Mouse (Mus musculus) liver, embryonic 14.5 days (tissue): ENCODE measurements at regions not wholly inside any gene's neighbourhood (a gene's known extent, or its start where the extent isn't known, plus 50 kb on each side); places are given as distances from the start of the nearest gene placed in this dataset.
"Not testable (repeated sequence)": the region's sequence is repeated elsewhere in the genome, so short reads cannot be mapped to it uniquely, and the experiment has no call there.

Experiments
- ATAC-seq: fragments of 200-750 bp; cut with Nextera tagmentation; 2 replicates; pipeline ENCODE4 v1.8.0; 2017; ENCODE audit warnings: moderate number of reproducible peaks, mild to moderate bottlenecking, moderate library complexity; ENCODE audit not compliant: insufficient read depth
- DNase-seq, 3 experiments: peaks; one replicate each; pipeline ENCODE4 v3.0.0-alpha.2; 2012 to 2013; ENCODE audit warnings: low read depth in 3 of 3, low spot score in 3 of 3
- H3K27ac ChIP-seq: fragments of 300-500 bp; sonication (generic); 2 replicates; pipeline ENCODE4 v1.5.1; 2014; ENCODE audit warnings: moderate library complexity, mild to moderate bottlenecking, control low read depth, inconsistent platforms
- H3K27me3 ChIP-seq: fragments of 300-500 bp; sonication (generic); 2 replicates; pipeline ENCODE4 v1.6.1; 2014; ENCODE audit warnings: mild to moderate bottlenecking, low read length, moderate library complexity; ENCODE audit not compliant: control insufficient read depth, insufficient read depth
- H3K36me3 ChIP-seq: fragments of 300-500 bp; sonication (generic); replicated peaks from 2 replicates; pipeline ENCODE4 v1.6.1; 2014; ENCODE audit warnings: low read depth; ENCODE audit not compliant: control insufficient read depth, insufficient read depth
- H3K4me1 ChIP-seq, 2 experiments: fragments of 200-500 bp in 1 of 2; fragments of 300-500 bp in 1 of 2; sonication (generic) in 1 of 2; replicated peaks; 2 replicates each; pipeline ENCODE4 v1.6.1; 2012 to 2014; ENCODE audit warnings: antibody characterized with exemption in 1 of 2, inconsistent platforms in 1 of 2, low read length in 1 of 2; ENCODE audit not compliant: control insufficient read depth in 2 of 2, insufficient read depth in 2 of 2
- H3K4me2 ChIP-seq: fragments of 300-500 bp; sonication (generic); 2 replicates; pipeline ENCODE4 v1.6.1; 2014; ENCODE audit warnings: low read depth, mild to moderate bottlenecking, control low read depth, moderate library complexity
- H3K4me3 ChIP-seq, 2 experiments: fragments of 200-500 bp in 1 of 2; fragments of 300-500 bp in 1 of 2; sonication (generic) in 1 of 2; 2 replicates each; pipeline ENCODE4 v1.5.1; 2012 to 2014; ENCODE audit warnings: low read depth in 2 of 2, low read length in 2 of 2, mild to moderate bottlenecking in 2 of 2, control low read depth in 1 of 2, inconsistent platforms in 1 of 2, moderate library complexity in 1 of 2; ENCODE audit not compliant: insufficient read depth in 1 of 2
- H3K9ac ChIP-seq: fragments of 300-500 bp; sonication (generic); replicated peaks from 2 replicates; pipeline ENCODE4 v1.6.1; 2014; ENCODE audit warnings: mild to moderate bottlenecking, control low read depth, moderate library complexity
- H3K9me3 ChIP-seq: fragments of 300-500 bp; sonication (generic); 2 replicates; pipeline ENCODE4 v1.6.1; 2016; ENCODE audit warnings: low read length, mixed read lengths; ENCODE audit not compliant: control insufficient read depth
- CTCF ChIP-seq: IDR thresholded peaks from 2 replicates; pipeline ENCODE4 v1.5.1; 2016; ENCODE audit warnings: antibody characterized with exemption, low read depth, control low read depth
- EP300 ChIP-seq: IDR thresholded peaks from 2 replicates; pipeline ENCODE4 v1.6.1; 2016; ENCODE audit warnings: antibody characterized with exemption, low read depth
- WGBS: fragments of 180-500 bp; shearing (Covaris S2); extraction: QIAGEN DNeasy Blood & Tissue Kit; methylation state at CpG from one replicate; pipeline ENCODE4 v1.1.7; 2014; ENCODE audit not compliant: insufficient replicate concordance; 5-methylcytosine and 5-hydroxymethylcytosine counted together

- no peak for ATAC-seq
Measured at GRCm38 (mm10) chr1:166901574-166901973, 99.6 kb upstream of the Fam78b start.

GRCm38 (mm10) chr1:166903417-166903816 is 97.8 kb upstream of the Fam78b start:
- Histone ChIP-seq H3K9ac (no peak overlapping the region), H3K9me3 (no peaks in the 10 kb centered on the region), H3K36me3 (no peaks in the 10 kb centered on the region), H3K27me3 (no peaks in the 10 kb centered on the region), H3K4me3 (no peak overlapping the region), H3K27ac (no peak overlapping the region), H3K4me1 (no peaks in the 10 kb centered on the region), H3K4me2 (no peak overlapping the region)
- DNase-seq = no peak
- no peak for ATAC-seq
- TF ChIP-seq CTCF = no peak
- TF ChIP-seq EP300 = no peak
- WGBS = 55% methylated on average over 5 of the region's 5 CpGs

More at GRCm38 (mm10) chr1:166901574-166901973, 99.6 kb upstream of the Fam78b start:
- no peak overlapping the region for H3K4me2 ChIP-seq
- H3K4me1 ChIP-seq = no peaks in the 10 kb centered on the region
- H3K27me3 ChIP-seq = no peaks in the 10 kb centered on the region
- 47% methylated on average over 4 of the region's 4 CpGs for WGBS
- H3K27ac ChIP-seq = no peak overlapping the region
- TF ChIP-seq CTCF = no peak
- no peak for TF ChIP-seq EP300
- no peak overlapping the region for H3K4me3 ChIP-seq
- H3K9ac ChIP-seq = no peak overlapping the region
- H3K36me3 ChIP-seq = no peaks in the 10 kb centered on the region
- no peak for DNase-seq
- H3K9me3 ChIP-seq = no peaks in the 10 kb centered on the region

DNA sequence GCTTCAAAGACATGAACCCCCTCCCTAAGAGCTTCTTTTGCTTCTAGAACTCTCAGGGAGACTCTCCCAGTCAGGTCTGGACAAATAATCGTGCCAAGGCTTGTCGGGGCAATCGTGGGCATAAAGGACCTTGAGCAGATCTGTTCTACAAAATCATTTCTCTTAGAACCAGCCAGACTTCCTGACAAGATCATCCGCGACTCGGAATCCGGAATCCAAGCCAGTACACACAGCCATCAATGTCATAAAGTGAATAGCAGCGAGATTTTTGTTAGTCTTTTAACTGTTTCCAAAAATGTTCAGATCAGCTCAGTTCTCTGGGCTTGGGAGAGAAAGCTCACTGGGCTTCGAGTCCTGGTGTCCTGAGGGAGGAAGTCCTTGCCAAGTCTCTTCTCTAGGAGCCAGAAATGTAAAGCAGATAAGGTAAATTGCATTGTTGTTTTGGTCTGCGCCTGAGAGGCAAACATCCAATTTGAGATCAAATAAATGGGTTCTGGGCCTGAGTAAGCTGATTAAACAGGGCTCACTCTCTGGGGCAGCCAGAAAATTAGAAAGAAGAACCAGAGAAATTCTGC is 92.9 kb upstream of the Fam78b start:
- Histone ChIP-seq H3K4me2 (no peak overlapping the region), H3K9me3 (no peaks in the 10 kb centered on the region), H3K27me3 (no peaks in the 10 kb centered on the region), H3K4me3 (no peak overlapping the region), H3K27ac (no peak overlapping the region), H3K9ac (no peak overlapping the region), H3K4me1 (no peaks in the 10 kb centered on the region), H3K36me3 (no peaks in the 10 kb centered on the region)
- ATAC-seq (no peak), DNase-seq (no peak)
- no peak for TF ChIP-seq CTCF
- TF ChIP-seq EP300 = no peak
- 50% methylated on average over 10 of the region's 10 CpGs for WGBS

- not testable (repeated sequence) for ATAC-seq, H3K9ac ChIP-seq
Measured at GRCm38 (mm10) chr1:166912195-166912594, 89.0 kb upstream of the Fam78b start.

GRCm38 (mm10) chr1:166922911-166923712 is 78.1 kb upstream of the Fam78b start:
- ATAC-seq = no peak
- no peaks in the 10 kb centered on the region for H3K9me3 ChIP-seq
- DNase-seq = no peak
- no peak overlapping the region for H3K9ac ChIP-seq
- no peaks in the 10 kb centered on the region for H3K27me3 ChIP-seq
- 71% methylated on average over 16 of the region's 16 CpGs for WGBS
- TF ChIP-seq CTCF = no peak
- no peak overlapping the region for H3K4me2 ChIP-seq
- H3K36me3 ChIP-seq = no peaks in the 10 kb centered on the region
- no peaks in the 10 kb centered on the region for H3K4me1 ChIP-seq
- no peak overlapping the region for H3K4me3 ChIP-seq
- no peak overlapping the region for H3K27ac ChIP-seq

More at GRCm38 (mm10) chr1:166912195-166912594, 89.0 kb upstream of the Fam78b start:
- DNase-seq, H3K36me3 ChIP-seq, H3K9me3 ChIP-seq, H3K27me3 ChIP-seq, H3K27ac ChIP-seq, H3K4me2 ChIP-seq, H3K4me3 ChIP-seq, H3K4me1 ChIP-seq: not testable (repeated sequence)
- 89% methylated on average over 7 of the region's 10 CpGs for WGBS
